Mouse (Mus musculus) MEL (cell line): ENCODE measurements around the gene Aff1. TPM values are rescaled to one million over a fixed set of nuclear protein-coding genes. Genes with fewer than 3 reads are reported as not detected.

Source experiments
- DNase-seq: peaks from one replicate; pipeline ENCODE4 v3.0.0; 2011; ENCODE audit warnings: low read depth, low spot score
- H3K27ac ChIP-seq: 2 replicates; pipeline ENCODE4 v1.5.1; 2012; ENCODE audit warnings: low read depth, mild to moderate bottlenecking, control low read depth, low read length, moderate library complexity; ENCODE audit not compliant: control insufficient read depth
- H3K27me3 ChIP-seq, 2 experiments: fragments of 150-350 bp in 1 of 2; sonication (generic) in 1 of 2; 2 replicates each; pipeline ENCODE4 v1.6.1; 2012; ENCODE audit warnings: low read length in 2 of 2, mild to moderate bottlenecking in 2 of 2, improper control_type of control experiment in 1 of 2, moderate library complexity in 1 of 2; ENCODE audit not compliant: insufficient read depth in 2 of 2, control insufficient read depth in 1 of 2
- H3K36me3 ChIP-seq, 2 experiments: 2 replicates each; pipeline ENCODE4 v1.6.1; 2012 to 2014; ENCODE audit warnings: low read length in 2 of 2, improper control_type of control experiment in 1 of 2, inconsistent platforms in 1 of 2, mild to moderate bottlenecking in 1 of 2; ENCODE audit not compliant: insufficient read depth in 2 of 2, control insufficient read depth in 1 of 2
- H3K4me1 ChIP-seq, 2 experiments: fragments of 150-350 bp in 1 of 2; sonication (generic) in 1 of 2; 2 replicates each; pipeline ENCODE4 v1.6.1; 2012; ENCODE audit warnings: low read length in 2 of 2, improper control_type of control experiment in 1 of 2, mild to moderate bottlenecking in 1 of 2; ENCODE audit not compliant: insufficient read depth in 2 of 2, control insufficient read depth in 1 of 2
- H3K4me3 ChIP-seq, 2 experiments: fragments of 150-350 bp in 1 of 2; sonication (generic) in 1 of 2; 2 replicates each; pipeline ENCODE4 v1.5.1; 2012; ENCODE audit warnings: low read depth in 2 of 2, low read length in 2 of 2, mild to moderate bottlenecking in 2 of 2, moderate library complexity in 2 of 2, control low read depth in 1 of 2, improper control_type of control experiment in 1 of 2; ENCODE audit not compliant: control insufficient read depth in 1 of 2, insufficient read depth in 1 of 2
- H3K79me2 ChIP-seq: 2 replicates; pipeline ENCODE4 v1.6.1; 2012; ENCODE audit warnings: mild to moderate bottlenecking, low read length, moderate library complexity; ENCODE audit not compliant: control insufficient read depth, poor library complexity, insufficient read depth
- H3K9ac ChIP-seq: 2 replicates; pipeline ENCODE4 v1.6.1; 2012; ENCODE audit warnings: low read depth, mild to moderate bottlenecking, control low read depth, low read length, moderate library complexity; ENCODE audit not compliant: control insufficient read depth, poor library complexity, severe bottlenecking
- H3K9me3 ChIP-seq: fragments of 150-350 bp; sonication (generic); replicated peaks from 2 replicates; pipeline ENCODE4 v1.6.1; 2012; ENCODE audit warnings: mild to moderate bottlenecking, low read length, improper control_type of control experiment, moderate library complexity; ENCODE audit not compliant: insufficient read depth
- BHLHE40 ChIP-seq: IDR thresholded peaks from 2 replicates; pipeline ENCODE4 v1.6.1; 2012; ENCODE audit warnings: low read depth, mild to moderate bottlenecking, inconsistent platforms, low read length, improper control_type of control experiment, borderline replicate concordance
- CTCF ChIP-seq, 3 experiments: IDR thresholded peaks in 2 of 3; conservative IDR thresholded peaks in 1 of 3; 2 replicates each; pipeline ENCODE4 v1.5.1; 2011 to 2012; ENCODE audit warnings: low read length in 3 of 3, low read depth in 2 of 3, mild to moderate bottlenecking in 2 of 3, improper control_type of control experiment in 1 of 3, inconsistent platforms in 1 of 3, mixed read lengths in 1 of 3, moderate library complexity in 1 of 3; ENCODE audit not compliant: control insufficient read depth in 1 of 3, insufficient read depth in 1 of 3, poor library complexity in 1 of 3, severe bottlenecking in 1 of 3
- ELF1 ChIP-seq: IDR thresholded peaks from 2 replicates; pipeline ENCODE4 v1.6.1; 2014; ENCODE audit warnings: low read depth, mild to moderate bottlenecking, inconsistent platforms, low read length, improper control_type of control experiment, moderate library complexity
- ETS1 ChIP-seq: IDR thresholded peaks from 2 replicates; pipeline ENCODE4 v1.6.1; 2012; ENCODE audit warnings: low read depth, mild to moderate bottlenecking, inconsistent platforms, low read length, improper control_type of control experiment, moderate library complexity
- HCFC1 ChIP-seq: IDR thresholded peaks from 2 replicates; pipeline ENCODE4 v1.6.1; 2012; ENCODE audit warnings: low read depth, mild to moderate bottlenecking, inconsistent platforms, low read length, improper control_type of control experiment, moderate library complexity
- MAX ChIP-seq: IDR thresholded peaks from 2 replicates; pipeline ENCODE4 v1.6.1; 2011; ENCODE audit warnings: low read length, improper control_type of control experiment
- MAZ ChIP-seq: IDR thresholded peaks from 2 replicates; pipeline ENCODE4 v1.6.1; 2012; ENCODE audit warnings: low read depth, mild to moderate bottlenecking, inconsistent platforms, low read length, improper control_type of control experiment
- MEF2A ChIP-seq: IDR thresholded peaks from 2 replicates; pipeline ENCODE4 v1.6.1; 2014; ENCODE audit warnings: low read depth, mild to moderate bottlenecking, inconsistent platforms, low read length, improper control_type of control experiment; ENCODE audit not compliant: poor library complexity, insufficient replicate concordance, severe bottlenecking; ENCODE audit errors: extremely low read depth
- MYB ChIP-seq: IDR thresholded peaks from 2 replicates; pipeline ENCODE4 v1.6.1; 2011; ENCODE audit warnings: mild to moderate bottlenecking, low read depth, low read length, improper control_type of control experiment
- MYC ChIP-seq: IDR thresholded peaks from 2 replicates; pipeline ENCODE4 v1.6.1; 2011; ENCODE audit warnings: low read depth, mild to moderate bottlenecking, low read length, improper control_type of control experiment, moderate library complexity
- NELFE ChIP-seq: IDR thresholded peaks from 2 replicates; pipeline ENCODE4 v1.6.1; 2011; ENCODE audit warnings: low read depth, low read length, improper control_type of control experiment
- POLR2A ChIP-seq, 2 experiments: IDR thresholded peaks; 2 replicates each; pipeline ENCODE4 v1.6.1; 2011 to 2012; ENCODE audit warnings: low read length in 2 of 2, mild to moderate bottlenecking in 2 of 2, control low read depth in 1 of 2, improper control_type of control experiment in 1 of 2, low read depth in 1 of 2, moderate library complexity in 1 of 2; ENCODE audit not compliant: control insufficient read depth in 1 of 2, insufficient read depth in 1 of 2, poor library complexity in 1 of 2
- SIN3A ChIP-seq: IDR thresholded peaks from 2 replicates; pipeline ENCODE4 v1.6.1; 2012; ENCODE audit warnings: low read length, improper control_type of control experiment, inconsistent platforms
- SMC3 ChIP-seq: IDR thresholded peaks from 2 replicates; pipeline ENCODE4 v1.6.1; 2011; ENCODE audit warnings: low read depth, low read length, improper control_type of control experiment
- TBP ChIP-seq: IDR thresholded peaks from 2 replicates; pipeline ENCODE4 v1.8.0; 2011; ENCODE audit warnings: low read depth, low read length, improper control_type of control experiment
- TCF12 ChIP-seq: IDR thresholded peaks from 2 replicates; pipeline ENCODE4 v1.6.1; 2014; ENCODE audit warnings: low read depth, mild to moderate bottlenecking, inconsistent platforms, low read length, improper control_type of control experiment, moderate library complexity
- UBTF ChIP-seq: IDR thresholded peaks from 2 replicates; pipeline ENCODE4 v1.6.1; 2012; ENCODE audit warnings: low read depth, mild to moderate bottlenecking, inconsistent platforms, low read length, improper control_type of control experiment, moderate library complexity, borderline replicate concordance; ENCODE audit not compliant: insufficient read depth
- USF1 ChIP-seq: IDR thresholded peaks from 2 replicates; pipeline ENCODE4 v1.6.1; 2014; ENCODE audit warnings: low read depth, mild to moderate bottlenecking, inconsistent platforms, low read length, improper control_type of control experiment, moderate library complexity
- USF2 ChIP-seq, 2 experiments: IDR thresholded peaks; 2 replicates each; pipeline ENCODE4 v1.6.1; 2011 to 2012; ENCODE audit warnings: improper control_type of control experiment in 2 of 2, low read length in 2 of 2, borderline replicate concordance in 1 of 2, inconsistent platforms in 1 of 2, low read depth in 1 of 2, mild to moderate bottlenecking in 1 of 2; ENCODE audit not compliant: insufficient read depth in 1 of 2
- ZC3H11A ChIP-seq: IDR thresholded peaks from 2 replicates; pipeline ENCODE4 v1.6.1; 2012; ENCODE audit warnings: low read depth, mild to moderate bottlenecking, inconsistent platforms, low read length, improper control_type of control experiment
- ZMIZ1 ChIP-seq: IDR thresholded peaks from 2 replicates; pipeline ENCODE4 v1.6.1; 2012; ENCODE audit warnings: low read depth, mild to moderate bottlenecking, inconsistent platforms, low read length, improper control_type of control experiment, moderate library complexity
- ZNF384 ChIP-seq: IDR thresholded peaks from 2 replicates; pipeline ENCODE4 v1.6.1; 2012; ENCODE audit warnings: low read depth, mild to moderate bottlenecking, inconsistent platforms, low read length, improper control_type of control experiment
- polyA plus RNA-seq, 2 experiments: library from polyadenylated mRNA; stranded (reverse) in 1 of 2; unstranded in 1 of 2; fragments of >175 nt in 1 of 2; fragments of >200 nt in 1 of 2; gene quantifications; 2 replicates each; pipeline versions ENCODE4 v1.2.1 to v1.2.4; 2012; ENCODE audit warnings: low replicate concordance in 2 of 2, low read depth in 1 of 2; ENCODE audit not compliant: insufficient read length in 2 of 2, insufficient read depth in 1 of 2, missing spikeins in 1 of 2
- total RNA-seq: library from RNA; depleted of rRNA; stranded (reverse); fragments of 300-350 nt; gene quantifications from 2 replicates; pipeline ENCODE4 v1.2.3, GENCODE M21; 2012

Aff1 gene
- total and polyA plus RNA-seq, 3 experiments: 5.4 to 13.4 TPM; not detected in 1

DNA sequence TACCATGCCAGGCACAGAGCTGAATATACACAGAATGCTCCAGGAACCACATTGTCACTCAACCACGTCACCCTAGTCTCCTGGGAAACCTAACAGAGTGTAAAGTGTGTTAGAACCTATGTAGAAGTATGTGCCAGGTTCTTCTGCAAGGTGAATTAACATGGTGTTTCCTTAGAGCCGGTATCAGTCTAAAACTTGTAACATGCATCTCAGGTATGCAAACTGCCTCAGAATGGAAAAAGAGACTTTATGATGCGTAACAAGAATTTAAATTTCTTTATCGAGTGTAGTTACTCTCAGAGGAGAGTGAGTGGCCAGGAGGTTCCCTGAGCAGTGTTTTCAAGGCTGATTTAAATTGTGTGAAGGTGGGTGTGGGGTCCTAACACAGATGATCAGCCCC, 85.3 kb downstream of the Aff1 start:
- Histone ChIP-seq H3K4me1 (peaks cover 16 to 21% of the 10 kb centered on the region in 2 experiments), H3K27me3 (no peaks in the 10 kb centered on the region), H3K27ac (no peak overlapping the region), H3K79me2 (peaks cover 64% of the 10 kb centered on the region), H3K9me3 (no peaks in the 10 kb centered on the region), H3K9ac (no peak overlapping the region), H3K36me3 (peaks cover 0 to 34% of the 10 kb centered on the region in 2 experiments; a peak in 3 of 4 replicates), H3K4me3 (no peak overlapping the region)
- TF ChIP-seq HCFC1: no peak
- 0 out of 2 replicates have a peak, but pooled peaks have one; percentile 3 for TF ChIP-seq ZNF384
- DNase-seq: no peak

GRCm38 (mm10) chr5:103778314-103779117, 86.3 kb downstream of the Aff1 start:
- Histone ChIP-seq H3K9me3 (no peaks in the 10 kb centered on the region), H3K27ac (no peak overlapping the region), H3K9ac (no peak overlapping the region), H3K27me3 (no peaks in the 10 kb centered on the region), H3K4me1 (peaks cover 12 to 14% of the 10 kb centered on the region in 2 experiments), H3K4me3 (no peak overlapping the region), H3K36me3 (peaks cover 3 to 24% of the 10 kb centered on the region in 2 experiments; a peak in 3 of 4 replicates), H3K79me2 (peaks cover 58% of the 10 kb centered on the region)
- no peak for TF ChIP-seq UBTF
- no peak for TF ChIP-seq CTCF (IDR thresholded peaks at IDR 0.05 in 2 of 3, conservative IDR thresholded peaks at IDR 0.05 in 1 of 3; ENCODE audit: control insufficient read depth in 1 of 3, insufficient read depth in 1 of 3, low read depth in 2 of 3, low read length in 3 of 3, poor library complexity in 1 of 3, severe bottlenecking in 1 of 3)
- no peak for TF ChIP-seq USF1
- no peak for TF ChIP-seq TCF12
- no peak for TF ChIP-seq ZMIZ1
- TF ChIP-seq ELF1: no peak
- no peak for TF ChIP-seq BHLHE40
- TF ChIP-seq USF2 (IDR thresholded peaks at IDR 0.05; ENCODE audit: borderline replicate concordance in 1 of 2, insufficient read depth in 1 of 2, low read depth in 1 of 2, low read length in 2 of 2): no peak
- no peak for TF ChIP-seq MAZ
- TF ChIP-seq NELFE: no peak
- no peak for TF ChIP-seq SMC3
- no peak for TF ChIP-seq MYB
- TF ChIP-seq MYC: no peak
- no peak for TF ChIP-seq SIN3A
- no peak for TF ChIP-seq ETS1
- no peak for TF ChIP-seq ZC3H11A
- TF ChIP-seq POLR2A (IDR thresholded peaks at IDR 0.05; ENCODE audit: control insufficient read depth in 1 of 2, insufficient read depth in 1 of 2, low read depth in 1 of 2, low read length in 2 of 2, poor library complexity in 1 of 2): no peak
- no peak for TF ChIP-seq MAX
- no peak for TF ChIP-seq TBP
- TF ChIP-seq MEF2A: no peak
- DNase-seq: no peak
